Mouse (Mus musculus) forebrain, embryonic 15.5 days (tissue): ENCODE measurements around the gene Pde6h. TPM values are rescaled to one million over a fixed set of nuclear protein-coding genes. Genes with fewer than 3 reads are reported as not detected.

Experiments used
- ATAC-seq: fragments of 200-750 bp; cut with Nextera tagmentation; replicated peaks from 2 replicates; pipeline ENCODE4 v1.8.0; 2017; ENCODE audit warnings: mild to moderate bottlenecking, moderate TSS enrichment, moderate library complexity
- H3K27ac ChIP-seq: fragments of 300-500 bp; sonication (generic); replicated peaks from 2 replicates; pipeline ENCODE4 v1.5.1; 2015; ENCODE audit warnings: mild to moderate bottlenecking, inconsistent platforms
- H3K27me3 ChIP-seq: fragments of 300-500 bp; sonication (generic); 2 replicates; pipeline ENCODE4 v1.6.1; 2015; ENCODE audit warnings: inconsistent platforms
- H3K36me3 ChIP-seq: fragments of 300-500 bp; sonication (generic); 2 replicates; pipeline ENCODE4 v1.6.1; 2015; ENCODE audit warnings: mild to moderate bottlenecking, inconsistent platforms
- H3K4me1 ChIP-seq: fragments of 300-500 bp; sonication (generic); 2 replicates; pipeline ENCODE4 v1.6.1; 2015; ENCODE audit warnings: inconsistent platforms
- H3K4me2 ChIP-seq: fragments of 300-500 bp; sonication (generic); replicated peaks from 2 replicates; pipeline ENCODE4 v1.6.1; 2015; ENCODE audit warnings: mild to moderate bottlenecking, inconsistent platforms
- H3K4me3 ChIP-seq: fragments of 300-500 bp; sonication (generic); 2 replicates; pipeline ENCODE4 v1.5.1; 2015; ENCODE audit warnings: mild to moderate bottlenecking, inconsistent platforms
- H3K9ac ChIP-seq: fragments of 300-500 bp; sonication (generic); replicated peaks from 2 replicates; pipeline ENCODE4 v1.6.1; 2015; ENCODE audit warnings: mild to moderate bottlenecking, inconsistent platforms
- H3K9me3 ChIP-seq: fragments of 300-500 bp; sonication (generic); 2 replicates; pipeline ENCODE4 v1.6.1; 2016; ENCODE audit warnings: inconsistent platforms
- whole genome bisulfite sequencing: fragments of 180-500 bp; shearing (Covaris S2); methylation state at CpG from one replicate; pipeline ENCODE4 v1.1.7; 2015; ENCODE audit warnings: mixed read lengths; 5-methylcytosine and 5-hydroxymethylcytosine counted together
- polyA plus RNA-seq: library from polyadenylated mRNA; unstranded; fragments of >200 nt; fragmentation: Nextera tagmentation; extraction: Ambion mirVana; gene quantifications from 2 replicates; pipeline ENCODE4 v1.2.1, GENCODE M21; 2015

Pde6h gene
- polyA plus RNA-seq, 1 experiment from 2014 or later: not detected

- ATAC-seq: no peak
- no peaks in the 10 kb centered on the region for H3K9me3 ChIP-seq
- no peak overlapping the region for H3K9ac ChIP-seq
- H3K27ac ChIP-seq: no peak overlapping the region
- H3K36me3 ChIP-seq: no peaks in the 10 kb centered on the region
- H3K4me2 ChIP-seq: no peak overlapping the region
- H3K4me3 ChIP-seq: no peak overlapping the region
- 87% methylated on average over 8 of the region's 8 CpGs for WGBS
- H3K27me3 ChIP-seq: no peaks in the 10 kb centered on the region
- peaks cover 8% of the 10 kb centered on the region for H3K4me1 ChIP-seq
Observed at GRCm38 (mm10) chr6:136915721-136916395, 7.8 kb upstream of the Pde6h start.

- H3K9me3 ChIP-seq: no peaks in the 10 kb centered on the region
- H3K36me3 ChIP-seq: no peaks in the 10 kb centered on the region
- H3K27ac ChIP-seq: no peak overlapping the region
- no peak overlapping the region for H3K4me2 ChIP-seq
- no peak overlapping the region for H3K4me3 ChIP-seq
- no peak overlapping the region for H3K9ac ChIP-seq
- peaks cover 8% of the 10 kb centered on the region for H3K4me1 ChIP-seq
- no peak for ATAC-seq
- no peaks in the 10 kb centered on the region for H3K27me3 ChIP-seq
- 4% methylated on average over 2 of the region's 2 CpGs for WGBS
Observed at GRCm38 (mm10) chr6:136917885-136918284, 5.7 kb upstream of the Pde6h start.

- Histone ChIP-seq H3K4me2 (no peak overlapping the region), H3K36me3 (no peaks in the 10 kb centered on the region), H3K27ac (no peak overlapping the region), H3K4me1 (no peaks in the 10 kb centered on the region), H3K9ac (no peak overlapping the region), H3K4me3 (no peak overlapping the region), H3K9me3 (no peaks in the 10 kb centered on the region), H3K27me3 (no peaks in the 10 kb centered on the region)
- 43% methylated on average over 16 of the region's 16 CpGs for WGBS
- ATAC-seq: peak; percentile 49; the same call in 1 of the 2 replicates
Observed at GRCm38 (mm10) chr6:136920320-136921257, 3.0 kb upstream of the Pde6h start.

- no peak overlapping the region for H3K4me2 ChIP-seq
- no peak overlapping the region for H3K9ac ChIP-seq
- 56% methylated on average over 7 of the region's 7 CpGs for WGBS
- no peak; the same call in 1 of the 2 replicates for ATAC-seq
- H3K4me3 ChIP-seq: no peak overlapping the region
- no peaks in the 10 kb centered on the region for H3K4me1 ChIP-seq
- no peaks in the 10 kb centered on the region for H3K27me3 ChIP-seq
- no peaks in the 10 kb centered on the region for H3K36me3 ChIP-seq
- H3K27ac ChIP-seq: no peak overlapping the region
- no peaks in the 10 kb centered on the region for H3K9me3 ChIP-seq
Observed at GRCm38 (mm10) chr6:136921601-136922000, 2.0 kb upstream of the Pde6h start.

GRCm38 (mm10) chr6:136922080-136922479 is 1.6 kb upstream of the Pde6h start, which contains the start of gene Erp27:
Gene Erp27, minus strand, starts transcription at chr6:136922180.
- no peaks in the 10 kb centered on the region for H3K27me3 ChIP-seq
- no peak within 1 kb of the TSS for H3K4me3 ChIP-seq
- no peak within 1 kb of the TSS for H3K27ac ChIP-seq
- ATAC-seq: no peak
- H3K9me3 ChIP-seq: no peaks in the 10 kb centered on the region
- H3K4me1 ChIP-seq: no peaks in the 10 kb centered on the region
- H3K4me2 ChIP-seq: no peak within 1 kb of the TSS
- H3K9ac ChIP-seq: no peak within 1 kb of the TSS
- WGBS: 77% methylated on average over 5 of the region's 5 CpGs
- no peaks in the 10 kb centered on the region for H3K36me3 ChIP-seq

- no peak for ATAC-seq
- Histone ChIP-seq H3K27me3 (no peaks in the 10 kb centered on the region), H3K9ac (no peak overlapping the region), H3K4me1 (no peaks in the 10 kb centered on the region), H3K9me3 (no peaks in the 10 kb centered on the region), H3K36me3 (no peaks in the 10 kb centered on the region), H3K4me2 (no peak overlapping the region), H3K4me3 (no peak overlapping the region), H3K27ac (no peak overlapping the region)
- 94% methylated on average over 7 of the region's 7 CpGs for WGBS
Observed at GRCm38 (mm10) chr6:136922871-136923270, 761 bp upstream of the Pde6h start.

GRCm38 (mm10) chr6:136925049-136925448 is 1.4 kb downstream of the Pde6h start:
- H3K9ac ChIP-seq: no peak overlapping the region
- no peak overlapping the region for H3K4me2 ChIP-seq
- no peaks in the 10 kb centered on the region for H3K27me3 ChIP-seq
- no peaks in the 10 kb centered on the region for H3K36me3 ChIP-seq
- H3K9me3 ChIP-seq: no peaks in the 10 kb centered on the region
- H3K4me1 ChIP-seq: no peaks in the 10 kb centered on the region
- 87% methylated on average over 8 of the region's 8 CpGs for WGBS
- no peak overlapping the region for H3K27ac ChIP-seq
- no peak overlapping the region for H3K4me3 ChIP-seq
- no peak for ATAC-seq

- Histone ChIP-seq H3K4me3 (no peak overlapping the region), H3K36me3 (no peaks in the 10 kb centered on the region), H3K4me1 (no peaks in the 10 kb centered on the region), H3K27ac (no peak overlapping the region), H3K9me3 (no peaks in the 10 kb centered on the region), H3K4me2 (no peak overlapping the region), H3K9ac (no peak overlapping the region), H3K27me3 (no peaks in the 10 kb centered on the region)
- WGBS: 95% methylated on average over 1 of the region's 1 CpGs
- no peak for ATAC-seq
Observed at GRCm38 (mm10) chr6:136927626-136928025, 4.0 kb downstream of the Pde6h start.

GRCm38 (mm10) chr6:136930677-136931076 is 7.0 kb downstream of the Pde6h start:
- Histone ChIP-seq H3K4me2 (no peak overlapping the region), H3K27me3 (no peaks in the 10 kb centered on the region), H3K4me3 (no peak overlapping the region), H3K9ac (no peak overlapping the region), H3K9me3 (no peaks in the 10 kb centered on the region), H3K36me3 (no peaks in the 10 kb centered on the region), H3K4me1 (no peaks in the 10 kb centered on the region), H3K27ac (no peak overlapping the region)
- WGBS: 75% methylated on average over 12 of the region's 12 CpGs
- ATAC-seq: peak; percentile 16; the same call in 1 of the 2 replicates

- WGBS: 83% methylated on average over 13 of the region's 13 CpGs
- no peak overlapping the region for H3K4me2 ChIP-seq
- no peaks in the 10 kb centered on the region for H3K27me3 ChIP-seq
- H3K9ac ChIP-seq: no peak overlapping the region
- H3K4me3 ChIP-seq: no peak overlapping the region
- no peaks in the 10 kb centered on the region for H3K9me3 ChIP-seq
- no peak overlapping the region for H3K27ac ChIP-seq
- H3K36me3 ChIP-seq: no peaks in the 10 kb centered on the region
- H3K4me1 ChIP-seq: no peaks in the 10 kb centered on the region
- ATAC-seq: no peak
Observed at GRCm38 (mm10) chr6:136931246-136931645, 7.6 kb downstream of the Pde6h start.

- Histone ChIP-seq H3K4me1 (no peaks in the 10 kb centered on the region), H3K4me3 (no peak overlapping the region), H3K9ac (no peak overlapping the region), H3K4me2 (no peak overlapping the region), H3K27ac (no peak overlapping the region), H3K9me3 (no peaks in the 10 kb centered on the region), H3K27me3 (no peaks in the 10 kb centered on the region), H3K36me3 (no peaks in the 10 kb centered on the region)
- WGBS: 81% methylated on average over 7 of the region's 7 CpGs
- ATAC-seq: no peak
Observed at GRCm38 (mm10) chr6:136934068-136934467, 10.4 kb downstream of the Pde6h start.

GRCm38 (mm10) chr6:136935233-136935632 is 11.6 kb downstream of the Pde6h start:
- no peak overlapping the region for H3K9ac ChIP-seq
- WGBS: 74% methylated on average over 3 of the region's 3 CpGs
- no peak overlapping the region for H3K4me2 ChIP-seq
- no peaks in the 10 kb centered on the region for H3K4me1 ChIP-seq
- H3K27ac ChIP-seq: no peak overlapping the region
- no peaks in the 10 kb centered on the region for H3K9me3 ChIP-seq
- ATAC-seq: no peak
- no peak overlapping the region for H3K4me3 ChIP-seq
- no peaks in the 10 kb centered on the region for H3K36me3 ChIP-seq
- no peaks in the 10 kb centered on the region for H3K27me3 ChIP-seq
